Mouse (Mus musculus) gastrocnemius, postnatal 4 days (tissue): ENCODE measurements around the gene Epn3. TPM values are rescaled to one million over a fixed set of nuclear protein-coding genes. Genes with fewer than 3 reads are reported as not detected.

Experiments
- DNase-seq, 2 experiments: peaks; one replicate each; pipeline ENCODE4 v3.0.0; 2021 to 2022; ENCODE audit warnings: low spot score in 2 of 2, mixed read lengths in 2 of 2
- long read RNA-seq, 2 experiments: library from polyadenylated mRNA; stranded (forward); transcript quantifications; one replicate each; pipeline ENCODE4 v2.0.0; 2021
- total RNA-seq, 2 experiments: library from RNA; stranded (reverse); gene quantifications; 2 replicates each; pipeline ENCODE4 v1.2.3; 2021

The Epn3 gene
- total RNA-seq: under 1 TPM; 0.47 to 0.49 TPM
- long read RNA-seq, experiment 1, partial matches to known transcripts: 1 of 5 reads
- long read RNA-seq, experiment 1, other reads (novel, unspliced or antisense): 1 of 5 reads
- long read RNA-seq, experiment 2, partial matches to known transcripts: 0 of 2 reads
- long read RNA-seq, experiment 2, other reads (novel, unspliced or antisense): 1 of 2 reads

DNA sequence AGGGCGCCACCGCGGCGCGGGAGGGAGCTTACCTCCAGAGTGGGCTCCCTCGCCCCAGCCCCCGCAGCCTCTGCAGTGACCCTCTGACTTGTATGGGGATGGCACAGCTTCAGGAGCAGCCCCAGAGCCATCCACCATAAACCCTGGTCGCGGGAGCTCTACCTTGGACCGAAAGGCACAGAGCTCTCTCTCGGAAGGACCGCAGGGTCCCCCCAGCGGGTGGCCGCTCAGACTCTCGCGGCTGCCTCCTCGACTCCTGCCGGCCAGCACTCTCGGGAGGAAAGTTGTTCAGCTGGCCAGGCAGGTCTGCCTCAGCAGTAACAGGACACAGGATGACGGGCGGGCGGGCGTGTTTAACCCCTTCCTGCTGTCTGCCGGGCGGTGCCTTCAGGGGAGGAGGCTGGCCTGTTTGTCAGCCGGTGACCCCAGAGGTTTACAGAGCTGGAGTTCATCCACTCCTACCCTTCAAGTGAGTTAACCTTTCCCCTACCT is at the start of gene Epn3:
Gene Epn3, minus strand, starts transcription at position 314 of the 492 bp plus-strand sequence.
- no peak for DNase-seq

- DNase-seq: peak; percentile 87 to 95
These were observed 49.3 kb upstream of the Epn3 start, which contains the start of gene Rsad1 for GRCm38 (mm10) chr11:94548888-94549690. TSS of gene Rsad1 (minus strand) at chr11:94549255.

DNA sequence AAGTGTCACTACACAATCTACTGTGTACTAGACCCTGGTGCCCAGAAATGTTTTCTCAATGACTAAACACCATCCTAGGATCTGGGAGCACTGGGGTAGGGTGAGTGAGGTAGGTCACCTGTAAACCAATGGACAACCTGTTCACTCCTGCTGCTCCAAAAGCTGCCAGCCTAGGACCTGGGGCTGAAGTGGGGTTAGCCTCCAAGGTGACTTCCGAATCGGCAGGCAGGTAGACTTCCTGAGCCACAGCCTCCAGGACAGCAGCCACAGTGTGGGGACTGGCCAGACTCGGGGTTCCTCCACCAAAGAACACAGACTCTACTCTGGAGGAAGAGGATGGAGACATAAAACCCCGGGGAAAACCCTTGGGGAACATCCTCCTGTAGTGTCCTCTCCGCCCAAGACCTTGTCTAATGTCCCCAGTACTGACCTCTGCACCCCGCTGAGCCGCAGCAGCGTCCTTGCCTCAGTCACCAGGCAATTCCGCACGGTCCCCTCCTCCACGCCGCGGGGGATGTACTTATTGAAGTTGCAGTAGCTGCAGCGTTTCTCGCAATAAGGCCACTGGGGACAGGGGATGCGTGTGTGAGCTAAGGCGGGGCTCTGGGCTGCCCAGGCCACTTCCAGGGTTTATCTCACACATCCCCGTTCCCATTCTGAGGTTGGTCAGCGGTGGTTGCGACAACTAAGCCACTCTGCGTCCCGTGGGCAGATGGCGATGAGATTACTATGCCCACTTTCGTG is 48.4 kb upstream of the Epn3 start:
- peak in 1 of 2 experiments; percentile 40 for DNase-seq

DNA sequence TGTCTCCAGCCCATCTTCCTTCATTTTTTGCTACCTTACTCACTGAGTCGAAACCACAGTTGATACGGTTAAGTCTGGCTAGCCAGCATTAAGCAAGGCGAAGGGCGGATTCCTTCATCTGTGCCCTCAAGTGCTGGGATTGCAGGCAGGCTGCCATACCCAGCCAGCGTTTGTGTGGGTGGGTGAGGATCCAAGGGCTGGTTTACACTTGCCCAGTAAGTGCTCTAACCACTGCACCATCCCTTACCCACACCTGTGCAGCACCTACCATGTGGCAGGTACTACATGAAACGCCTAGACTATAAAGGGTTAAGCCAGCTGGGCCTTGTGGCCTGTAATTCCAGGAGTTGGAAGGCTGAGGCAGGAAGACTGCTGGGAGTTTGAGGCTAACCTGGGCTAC is 47.5 kb upstream of the Epn3 start:
- DNase-seq: no peak

DNA sequence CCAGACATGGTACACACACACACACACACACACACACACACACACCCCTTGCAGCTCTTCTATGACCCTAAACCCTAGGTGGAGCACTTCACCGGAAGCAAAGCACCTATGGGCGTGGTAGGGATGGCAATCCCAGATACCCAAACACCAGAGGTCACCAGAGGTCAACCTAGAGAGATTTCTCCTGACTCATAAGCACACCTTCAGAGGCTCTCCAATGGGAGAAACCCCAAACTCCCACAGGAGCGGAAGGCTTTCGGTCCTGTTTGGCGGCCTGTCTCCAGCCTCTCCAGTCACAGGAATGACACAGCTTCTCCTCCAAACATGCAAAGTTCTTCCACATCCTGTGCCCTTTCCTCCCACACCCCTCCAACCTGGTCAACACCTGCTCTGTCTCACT is 46.6 kb upstream of the Epn3 start:
- no peak for DNase-seq

GRCm38 (mm10) chr11:94544422-94544821 is 44.6 kb upstream of the Epn3 start:
- no peak for DNase-seq

GRCm38 (mm10) chr11:94543932-94544331 is 44.2 kb upstream of the Epn3 start:
- peak; percentile 89 to 96 for DNase-seq

- no peak for DNase-seq
These were observed 43.6 kb upstream of the Epn3 start for GRCm38 (mm10) chr11:94543344-94543743.

DNA sequence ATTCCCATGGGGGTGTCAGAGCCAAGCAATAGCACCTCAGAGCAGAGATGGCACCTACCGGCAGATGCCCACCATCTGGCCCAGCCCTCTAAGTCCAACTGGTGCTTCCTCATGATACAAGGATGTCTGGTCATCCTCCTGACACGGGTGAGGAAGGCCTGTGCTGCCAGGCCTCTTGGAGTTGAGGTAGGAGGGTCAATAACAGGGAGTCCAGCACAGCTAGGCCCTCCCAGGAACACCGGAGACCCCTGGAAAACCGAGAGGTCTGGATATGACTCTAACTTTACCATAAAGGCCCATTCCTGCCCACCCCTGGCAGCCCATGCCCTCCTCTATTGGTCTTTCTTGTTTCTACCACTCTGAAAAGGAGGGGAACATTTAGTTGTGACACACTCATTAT is 42.6 kb upstream of the Epn3 start:
- DNase-seq: no peak

DNA sequence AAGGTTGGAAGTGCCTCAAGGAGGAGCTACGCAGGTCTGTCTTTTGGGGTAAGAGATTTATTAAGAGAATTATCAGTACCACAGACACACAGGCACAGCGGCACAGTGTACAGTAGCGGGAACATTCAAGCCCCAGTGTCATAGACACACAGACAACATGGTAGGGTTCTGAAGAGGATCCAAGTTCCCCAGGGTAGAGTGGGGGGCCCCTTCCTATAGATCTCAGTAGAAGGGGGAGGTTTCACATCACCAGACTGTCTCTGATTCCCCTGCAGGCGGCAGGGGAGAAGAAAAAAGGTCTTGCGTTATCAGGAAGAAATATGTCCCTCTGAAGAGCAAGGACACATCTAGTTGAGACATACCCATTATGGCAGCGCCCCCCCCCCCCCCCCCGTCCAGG is 40.0 kb upstream of the Epn3 start:
- DNase-seq: no peak

GRCm38 (mm10) chr11:94538733-94539292 is 39.0 kb upstream of the Epn3 start:
- no peak for DNase-seq

DNA sequence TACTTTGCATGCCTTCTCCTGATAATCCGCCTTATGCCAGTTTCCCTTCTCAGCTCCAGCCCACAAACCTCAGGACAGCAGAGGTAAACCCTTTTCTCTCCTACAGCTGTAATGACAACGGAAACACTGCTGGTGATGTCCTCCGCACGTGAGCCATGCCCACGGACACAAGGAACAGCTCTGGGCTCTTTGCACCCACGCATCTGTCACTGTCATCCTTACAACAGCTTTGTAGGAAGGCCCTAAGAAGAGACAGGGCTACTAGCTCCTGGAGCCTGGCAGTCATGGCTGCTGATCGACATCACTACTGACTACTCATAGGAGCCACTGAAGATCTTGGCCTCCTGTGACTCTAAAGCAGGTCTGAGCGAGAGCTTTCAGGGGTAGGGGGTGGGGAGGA is 33.4 kb upstream of the Epn3 start:
- no peak for DNase-seq

DNA sequence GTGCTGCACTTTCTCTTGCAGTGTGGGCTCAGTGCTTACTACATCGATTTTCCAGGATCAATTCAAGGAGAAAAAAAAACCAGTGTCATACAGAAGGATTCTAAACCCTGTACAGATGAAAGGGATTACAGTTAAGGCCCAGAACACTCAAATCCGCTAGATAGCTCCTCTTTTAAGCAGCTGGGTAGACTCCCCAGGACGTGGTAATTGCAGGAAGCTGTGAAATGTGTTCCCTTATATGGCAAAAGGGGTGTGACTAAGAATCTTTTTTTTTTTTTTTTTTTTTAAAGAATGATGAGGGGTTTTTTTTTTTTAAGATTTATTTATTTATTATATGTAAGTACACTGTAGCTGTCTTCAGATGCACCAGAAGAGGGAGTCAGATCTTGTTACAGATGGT is 29.1 kb upstream of the Epn3 start:
- DNase-seq: no peak

DNA sequence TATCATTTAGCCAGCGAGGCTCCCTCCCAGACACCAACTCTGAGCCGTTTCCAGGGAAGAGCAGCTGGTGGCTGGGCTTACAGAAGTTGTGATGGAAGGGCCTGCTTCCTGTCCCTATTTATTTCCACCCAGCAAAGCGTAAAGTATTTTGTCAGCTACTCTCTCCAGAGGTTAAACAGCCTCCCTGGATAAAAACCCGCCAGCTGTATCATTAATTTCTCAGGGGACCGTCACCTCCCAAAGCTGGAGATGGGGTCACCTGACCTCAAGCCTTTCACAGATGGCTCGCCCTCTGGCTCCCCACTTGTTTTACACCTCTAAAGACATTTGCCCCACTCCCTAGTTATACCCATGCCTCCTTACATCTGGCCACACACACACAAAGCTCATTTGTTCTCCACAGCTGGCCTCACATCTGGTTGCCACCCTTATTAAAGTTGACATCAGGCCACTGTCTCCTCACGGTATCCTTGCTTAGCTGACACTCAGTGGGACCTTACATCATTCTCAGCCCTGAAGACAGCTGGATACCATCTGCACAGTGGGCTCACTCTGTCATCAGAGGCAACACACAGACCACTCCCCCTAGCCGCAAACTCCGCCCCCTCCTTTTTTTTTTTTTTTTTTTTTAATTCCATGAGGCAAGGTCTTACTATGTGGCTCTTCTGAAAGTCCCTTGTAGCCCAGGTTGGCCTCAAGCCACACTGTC is 26.6 kb upstream of the Epn3 start:
- no peak for DNase-seq

- no peak for DNase-seq
These were observed 21.6 kb upstream of the Epn3 start, which contains the start of gene Mycbpap for GRCm38 (mm10) chr11:94521219-94521843. TSS of gene Mycbpap (minus strand) at chr11:94521742.

GRCm38 (mm10) chr11:94513452-94513851 is 13.7 kb upstream of the Epn3 start:
- no peak for DNase-seq

GRCm38 (mm10) chr11:94508976-94509375 is 9.2 kb upstream of the Epn3 start:
- no peak for DNase-seq

DNA sequence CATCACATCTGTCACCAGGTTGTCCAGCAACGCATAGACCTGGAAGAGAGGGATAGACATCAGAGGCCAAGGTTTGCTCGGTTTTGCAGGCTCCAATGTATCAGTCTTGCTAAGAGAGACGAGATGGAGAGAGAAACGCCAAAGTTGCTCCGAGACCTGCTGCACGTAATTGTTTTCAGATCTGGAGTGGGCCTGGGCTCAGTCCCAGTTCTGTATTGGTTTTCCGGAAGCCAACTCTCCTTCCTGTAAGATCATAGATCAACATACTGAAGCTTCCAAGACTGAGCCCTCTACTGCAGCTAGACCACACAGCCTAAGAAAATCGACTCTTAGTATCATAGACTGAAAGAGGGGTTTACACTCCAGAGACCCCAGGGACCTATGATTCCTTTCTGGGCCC is 1.7 kb upstream of the Epn3 start:
- DNase-seq: no peak

DNA sequence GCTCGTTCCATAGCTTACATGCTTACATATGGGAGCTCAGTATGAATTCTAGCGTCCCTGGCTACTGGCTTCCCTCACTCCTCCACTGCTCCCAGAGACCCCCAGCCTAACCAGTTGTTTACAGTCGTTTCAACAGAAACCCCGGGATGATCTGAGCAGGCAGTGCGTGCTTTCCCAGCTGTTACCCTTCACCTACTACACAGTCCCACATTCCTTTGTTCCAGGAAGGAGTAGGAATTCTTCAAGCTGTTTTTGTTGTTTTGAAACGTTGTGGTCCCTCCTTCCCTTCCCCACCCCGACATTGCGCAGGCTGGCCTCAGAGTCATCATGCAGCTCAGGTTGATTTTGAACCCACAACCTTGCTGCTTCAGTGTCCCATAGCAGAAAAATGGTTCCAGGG is 588 bp upstream of the Epn3 start:
- DNase-seq: no peak

- no peak for DNase-seq
These were observed 739 bp downstream of the Epn3 start for GRCm38 (mm10) chr11:94499035-94499434.
